Mouse (Mus musculus) cortical plate, adult 2 months (tissue): Measurements from ENCODE around the gene Hnrnpul1.

ENCODE experiments used
- CTCF ChIP-seq: fragments of 200-500 bp; IDR thresholded peaks from 2 replicates; pipeline ENCODE4 v1.5.1; 2011; ENCODE audit warnings: mild to moderate bottlenecking, control low read depth, low read length; ENCODE audit not compliant: insufficient read depth; ENCODE audit errors: extremely low read depth
- POLR2A ChIP-seq: fragments of 200-500 bp; IDR thresholded peaks from 2 replicates; pipeline ENCODE4 v1.6.1; 2011; ENCODE audit warnings: mild to moderate bottlenecking, low read length, control low read depth; ENCODE audit not compliant: insufficient read depth; ENCODE audit errors: extremely low read depth

DNA sequence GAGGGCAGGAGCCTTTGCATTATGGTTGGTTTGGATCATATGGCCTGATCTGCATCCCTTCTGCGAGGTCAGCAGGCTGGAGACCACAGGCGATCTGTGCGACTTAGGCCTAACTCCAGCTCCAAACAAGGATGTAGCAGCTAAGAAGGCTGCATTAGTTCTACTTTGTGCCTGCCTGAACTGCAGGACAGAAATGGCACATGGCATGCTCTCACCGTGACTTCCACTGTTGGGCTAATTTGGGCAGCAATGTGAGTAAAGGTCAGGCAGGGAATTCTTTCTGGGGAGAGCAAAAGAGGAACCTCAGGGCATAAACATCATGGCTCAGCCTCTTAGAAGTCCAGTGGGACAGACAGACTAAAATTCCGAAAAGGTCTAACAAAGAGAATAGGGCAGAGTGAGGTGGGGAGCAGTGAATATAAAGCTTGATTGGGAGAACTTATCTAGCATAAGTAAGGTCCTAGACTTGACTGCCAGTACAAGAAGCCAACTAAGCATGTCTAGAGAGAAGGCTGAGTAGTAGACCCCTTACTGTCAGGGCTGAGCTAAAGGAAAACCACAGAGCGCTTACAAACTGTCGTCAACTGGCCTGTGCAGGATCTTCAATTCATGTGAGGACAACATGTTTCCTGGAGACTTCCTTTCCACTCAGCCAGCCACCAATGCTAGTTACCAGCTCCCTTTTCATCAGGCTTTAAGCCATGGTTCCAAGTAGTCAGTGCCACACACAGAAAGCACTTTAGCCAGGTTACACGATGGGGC, 23.1 kb downstream of the Hnrnpul1 start:
- TF ChIP-seq CTCF = no peak
- TF ChIP-seq POLR2A = no peak
